Mouse (Mus musculus): ENCODE results near the gene Hipk1. TPM values are rescaled to one million over a fixed set of nuclear protein-coding genes. Genes with fewer than 3 reads are reported as not detected.

Hipk1 gene
- polyA plus RNA-seq, 1 experiment from 2014 or later = 17.2 TPM

GRCm38 (mm10) chr3:103774009-103774408 is 17.4 kb downstream of the Hipk1 start:
- ATAC-seq (replicated peaks; ENCODE audit: low FRiP score) (no peak), DNase-seq (ENCODE audit: low spot score) (no peak)
- Histone ChIP-seq H3K9me3 (ENCODE audit: control insufficient read depth, low read length) (no peaks in the 10 kb centered on the region), H3K4me1 (replicated peaks; ENCODE audit: control insufficient read depth, insufficient read depth, low read length) (no peaks in the 10 kb centered on the region), H3K27ac (ENCODE audit: low read depth, low read length) (no peak overlapping the region), H3K4me3 (ENCODE audit: low read depth, low read length) (no peak overlapping the region), H3K9ac (ENCODE audit: low read length) (no peak overlapping the region), H3K27me3 (ENCODE audit: control insufficient read depth, insufficient read depth, low read length) (no peaks in the 10 kb centered on the region), H3K4me2 (ENCODE audit: low read depth, low read length, severe bottlenecking) (no peak overlapping the region), H3K36me3 (ENCODE audit: control insufficient read depth, insufficient read depth, low read length) (no peaks in the 10 kb centered on the region; the same call in 1 of the 2 replicates)
- WGBS = 90% methylated on average over 15 of the region's 15 CpGs

- H3K4me3 ChIP-seq (ENCODE audit: low read depth, low read length) = no peak overlapping the region
- no peak for DNase-seq (ENCODE audit: low spot score)
- 82% methylated on average over 3 of the region's 3 CpGs for WGBS
- no peaks in the 10 kb centered on the region for H3K9me3 ChIP-seq (ENCODE audit: control insufficient read depth, low read length)
- no peak overlapping the region for H3K4me2 ChIP-seq (ENCODE audit: low read depth, low read length, severe bottlenecking)
- no peak for ATAC-seq (replicated peaks; ENCODE audit: low FRiP score)
- H3K9ac ChIP-seq (ENCODE audit: low read length) = no peak overlapping the region
- no peaks in the 10 kb centered on the region for H3K27me3 ChIP-seq (ENCODE audit: control insufficient read depth, insufficient read depth, low read length)
- H3K4me1 ChIP-seq (replicated peaks; ENCODE audit: control insufficient read depth, insufficient read depth, low read length) = no peaks in the 10 kb centered on the region
- H3K36me3 ChIP-seq (ENCODE audit: control insufficient read depth, insufficient read depth, low read length) = no peaks in the 10 kb centered on the region; the same call in 1 of the 2 replicates
- H3K27ac ChIP-seq (ENCODE audit: low read depth, low read length) = no peak overlapping the region
Measured at GRCm38 (mm10) chr3:103773508-103773907, 17.9 kb downstream of the Hipk1 start.

- 84% methylated on average over 4 of the region's 4 CpGs for WGBS
- DNase-seq (ENCODE audit: low spot score) (no peak), ATAC-seq (replicated peaks; ENCODE audit: low FRiP score) (no peak)
- Histone ChIP-seq H3K9me3 (ENCODE audit: control insufficient read depth, low read length) (no peaks in the 10 kb centered on the region), H3K9ac (ENCODE audit: low read length) (no peak overlapping the region), H3K4me1 (replicated peaks; ENCODE audit: control insufficient read depth, insufficient read depth, low read length) (no peaks in the 10 kb centered on the region), H3K4me3 (ENCODE audit: low read depth, low read length) (no peak overlapping the region), H3K27ac (ENCODE audit: low read depth, low read length) (no peak overlapping the region), H3K4me2 (ENCODE audit: low read depth, low read length, severe bottlenecking) (no peak overlapping the region), H3K27me3 (ENCODE audit: control insufficient read depth, insufficient read depth, low read length) (no peaks in the 10 kb centered on the region), H3K36me3 (ENCODE audit: control insufficient read depth, insufficient read depth, low read length) (no peaks in the 10 kb centered on the region; the same call in 1 of the 2 replicates)
Measured at GRCm38 (mm10) chr3:103772846-103773245, 18.5 kb downstream of the Hipk1 start.

GRCm38 (mm10) chr3:103771531-103772130 is 19.7 kb downstream of the Hipk1 start:
- Histone ChIP-seq H3K4me1 (replicated peaks; ENCODE audit: control insufficient read depth, insufficient read depth, low read length) (no peaks in the 10 kb centered on the region), H3K4me3 (ENCODE audit: low read depth, low read length) (no peak overlapping the region), H3K27ac (ENCODE audit: low read depth, low read length) (no peak overlapping the region), H3K36me3 (ENCODE audit: control insufficient read depth, insufficient read depth, low read length) (no peaks in the 10 kb centered on the region; the same call in 1 of the 2 replicates), H3K27me3 (ENCODE audit: control insufficient read depth, insufficient read depth, low read length) (no peaks in the 10 kb centered on the region), H3K9me3 (ENCODE audit: control insufficient read depth, low read length) (no peaks in the 10 kb centered on the region), H3K4me2 (ENCODE audit: low read depth, low read length, severe bottlenecking) (no peak overlapping the region), H3K9ac (ENCODE audit: low read length) (no peak overlapping the region)
- ATAC-seq (replicated peaks; ENCODE audit: low FRiP score) (no peak), DNase-seq (ENCODE audit: low spot score) (no peak)
- WGBS = 84% methylated on average over 9 of the region's 9 CpGs

- 74% methylated on average over 3 of the region's 3 CpGs for WGBS
- Histone ChIP-seq H3K4me1 (replicated peaks; ENCODE audit: control insufficient read depth, insufficient read depth, low read length) (no peaks in the 10 kb centered on the region), H3K9me3 (ENCODE audit: control insufficient read depth, low read length) (no peaks in the 10 kb centered on the region), H3K27ac (ENCODE audit: low read depth, low read length) (no peak overlapping the region), H3K4me2 (ENCODE audit: low read depth, low read length, severe bottlenecking) (no peak overlapping the region), H3K36me3 (ENCODE audit: control insufficient read depth, insufficient read depth, low read length) (no peaks in the 10 kb centered on the region), H3K27me3 (ENCODE audit: control insufficient read depth, insufficient read depth, low read length) (no peaks in the 10 kb centered on the region), H3K4me3 (ENCODE audit: low read depth, low read length) (no peak overlapping the region), H3K9ac (ENCODE audit: low read length) (no peak overlapping the region)
- ATAC-seq (replicated peaks; ENCODE audit: low FRiP score) = no peak
- no peak for DNase-seq (ENCODE audit: low spot score)
Measured at GRCm38 (mm10) chr3:103766789-103767188, 24.6 kb downstream of the Hipk1 start.

- H3K4me1 ChIP-seq (replicated peaks; ENCODE audit: control insufficient read depth, insufficient read depth, low read length) = no peaks in the 10 kb centered on the region
- no peaks in the 10 kb centered on the region for H3K9me3 ChIP-seq (ENCODE audit: control insufficient read depth, low read length)
- peaks cover 3% of the 10 kb centered on the region for H3K36me3 ChIP-seq (ENCODE audit: control insufficient read depth, insufficient read depth, low read length)
- 94% methylated on average over 5 of the region's 5 CpGs for WGBS
- DNase-seq (ENCODE audit: low spot score) (no peak), ATAC-seq (replicated peaks; ENCODE audit: low FRiP score) (no peak)
- H3K27me3 ChIP-seq (ENCODE audit: control insufficient read depth, insufficient read depth, low read length) = no peaks in the 10 kb centered on the region
- no peak overlapping the region for H3K4me2 ChIP-seq (ENCODE audit: low read depth, low read length, severe bottlenecking)
- H3K4me3 ChIP-seq (ENCODE audit: low read depth, low read length) = no peak overlapping the region
- no peak overlapping the region for H3K27ac ChIP-seq (ENCODE audit: low read depth, low read length)
- no peak overlapping the region for H3K9ac ChIP-seq (ENCODE audit: low read length)
Measured at GRCm38 (mm10) chr3:103759261-103759970, 31.9 kb downstream of the Hipk1 start.

GRCm38 (mm10) chr3:103758456-103758855 is 32.9 kb downstream of the Hipk1 start:
- DNase-seq (ENCODE audit: low spot score) = no peak
- Histone ChIP-seq H3K27me3 (ENCODE audit: control insufficient read depth, insufficient read depth, low read length) (no peaks in the 10 kb centered on the region), H3K4me2 (ENCODE audit: low read depth, low read length, severe bottlenecking) (no peak overlapping the region), H3K9me3 (ENCODE audit: control insufficient read depth, low read length) (no peaks in the 10 kb centered on the region), H3K4me3 (ENCODE audit: low read depth, low read length) (no peak overlapping the region), H3K9ac (ENCODE audit: low read length) (no peak overlapping the region), H3K36me3 (ENCODE audit: control insufficient read depth, insufficient read depth, low read length) (peaks cover 3% of the 10 kb centered on the region), H3K4me1 (replicated peaks; ENCODE audit: control insufficient read depth, insufficient read depth, low read length) (no peaks in the 10 kb centered on the region), H3K27ac (ENCODE audit: low read depth, low read length) (no peak overlapping the region)
- ATAC-seq (replicated peaks; ENCODE audit: low FRiP score) = no peak
- 89% methylated on average over 7 of the region's 7 CpGs for WGBS

- no peak overlapping the region for H3K4me2 ChIP-seq (ENCODE audit: low read depth, low read length, severe bottlenecking)
- H3K27ac ChIP-seq (ENCODE audit: low read depth, low read length) = no peak overlapping the region
- WGBS = 97% methylated on average over 2 of the region's 2 CpGs
- no peaks in the 10 kb centered on the region for H3K27me3 ChIP-seq (ENCODE audit: control insufficient read depth, insufficient read depth, low read length)
- H3K4me1 ChIP-seq (replicated peaks; ENCODE audit: control insufficient read depth, insufficient read depth, low read length) = no peaks in the 10 kb centered on the region
- no peaks in the 10 kb centered on the region for H3K9me3 ChIP-seq (ENCODE audit: control insufficient read depth, low read length)
- H3K36me3 ChIP-seq (ENCODE audit: control insufficient read depth, insufficient read depth, low read length) = peaks cover 3% of the 10 kb centered on the region
- no peak overlapping the region for H3K4me3 ChIP-seq (ENCODE audit: low read depth, low read length)
- DNase-seq (ENCODE audit: low spot score) = no peak
- no peak for ATAC-seq (replicated peaks; ENCODE audit: low FRiP score)
- no peak overlapping the region for H3K9ac ChIP-seq (ENCODE audit: low read length)
Measured at GRCm38 (mm10) chr3:103756920-103757319, 34.4 kb downstream of the Hipk1 start.

GRCm38 (mm10) chr3:103755351-103755750 is 36.0 kb downstream of the Hipk1 start:
- Histone ChIP-seq H3K4me1 (replicated peaks; ENCODE audit: control insufficient read depth, insufficient read depth, low read length) (no peaks in the 10 kb centered on the region), H3K9ac (ENCODE audit: low read length) (no peak overlapping the region), H3K36me3 (ENCODE audit: control insufficient read depth, insufficient read depth, low read length) (peaks cover 3% of the 10 kb centered on the region), H3K9me3 (ENCODE audit: control insufficient read depth, low read length) (no peaks in the 10 kb centered on the region), H3K4me3 (ENCODE audit: low read depth, low read length) (no peak overlapping the region), H3K4me2 (ENCODE audit: low read depth, low read length, severe bottlenecking) (no peak overlapping the region), H3K27ac (ENCODE audit: low read depth, low read length) (no peak overlapping the region), H3K27me3 (ENCODE audit: control insufficient read depth, insufficient read depth, low read length) (no peaks in the 10 kb centered on the region)
- WGBS = 84% methylated on average over 3 of the region's 3 CpGs
- no peak for DNase-seq (ENCODE audit: low spot score)
- ATAC-seq (replicated peaks; ENCODE audit: low FRiP score) = no peak
